Mouse (Mus musculus) olfactory bulb, adult 2 months (tissue): Measurements from ENCODE around the gene Proca1. TPM values are rescaled to one million over a fixed set of nuclear protein-coding genes. Genes with fewer than 3 reads are reported as not detected.

Source experiments
- H3K27ac ChIP-seq: fragments of 200-500 bp; 2 replicates; pipeline ENCODE4 v1.5.1; 2012; ENCODE audit warnings: low read depth, low read length; ENCODE audit not compliant: insufficient read depth
- H3K4me1 ChIP-seq: fragments of 200-500 bp; 2 replicates; pipeline ENCODE4 v1.6.1; 2012; ENCODE audit warnings: low read length; ENCODE audit not compliant: control insufficient read depth, insufficient read depth
- H3K4me3 ChIP-seq: fragments of 200-500 bp; 2 replicates; pipeline ENCODE4 v1.5.1; 2012; ENCODE audit warnings: mild to moderate bottlenecking, low read depth, low read length, moderate library complexity; ENCODE audit not compliant: insufficient read depth
- CTCF ChIP-seq: fragments of 200-500 bp; IDR thresholded peaks from 2 replicates; pipeline ENCODE4 v1.5.1; 2012; ENCODE audit warnings: low read depth, mild to moderate bottlenecking, low read length, moderate library complexity; ENCODE audit not compliant: insufficient read depth
- POLR2A ChIP-seq: fragments of 200-500 bp; IDR thresholded peaks from 2 replicates; pipeline ENCODE4 v1.6.1; 2012; ENCODE audit warnings: mild to moderate bottlenecking, low read depth, low read length, moderate library complexity; ENCODE audit not compliant: insufficient read depth
- WGBS: fragments of 180-500 bp; shearing (Covaris S2); methylation state at CpG from one replicate; pipeline ENCODE4 v1.1.7; 2018; 5-methylcytosine and 5-hydroxymethylcytosine counted together
- polyA plus RNA-seq: library from polyadenylated mRNA; stranded (reverse); fragments of >200 nt; gene quantifications from 2 replicates; pipeline ENCODE4 v1.2.4, GENCODE M21; 2012; ENCODE audit warnings: low replicate concordance; ENCODE audit not compliant: missing spikeins, insufficient read depth, insufficient read length

The Proca1 gene
- polyA plus RNA-seq, 1 experiment, result not detected

DNA sequence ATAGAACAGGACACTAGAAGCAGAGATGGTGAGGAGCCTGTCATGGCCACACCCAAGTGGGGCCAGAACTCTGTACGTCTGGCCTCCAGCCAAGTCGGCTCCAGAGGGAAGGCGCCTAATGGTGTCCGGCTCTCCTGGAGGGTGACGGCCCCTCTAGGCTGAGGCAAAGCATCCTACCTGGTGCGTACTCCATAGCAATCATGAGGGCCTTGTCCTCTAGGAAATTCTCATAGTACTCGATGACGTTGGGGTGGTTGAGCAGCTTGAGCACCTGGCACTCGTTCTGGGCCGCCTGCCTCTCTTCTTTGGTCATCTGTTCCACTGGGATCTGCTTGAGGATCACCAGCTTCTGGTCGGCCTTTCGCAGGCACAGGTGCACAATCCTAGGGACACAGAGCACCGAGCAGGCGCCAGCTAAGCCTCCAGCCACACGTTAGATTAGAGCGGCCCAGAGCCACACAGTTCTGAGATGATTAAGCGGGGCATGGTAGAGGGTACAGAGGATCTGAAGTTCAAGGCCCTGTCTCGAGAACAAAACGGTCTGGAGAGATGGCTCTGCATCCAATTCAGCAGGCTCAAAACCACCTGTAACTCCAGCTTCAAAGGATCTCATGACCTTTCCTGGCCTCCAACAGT lies 20.3 kb upstream of the Proca1 start:
- WGBS, result 89% methylated on average over 19 of the region's 19 CpGs
- TF ChIP-seq CTCF (no peak), POLR2A (no peak)
- H3K4me3 ChIP-seq, result no peak overlapping the region
- H3K4me1 ChIP-seq, result peaks cover 12% of the 10 kb centered on the region
- H3K27ac ChIP-seq, result no peak overlapping the region

- Histone ChIP-seq H3K4me1 (peaks cover 24% of the 10 kb centered on the region), H3K27ac (no peak overlapping the region), H3K4me3 (no peak overlapping the region)
- TF ChIP-seq POLR2A, result no peak
- TF ChIP-seq CTCF, result no peak
- WGBS, result 94% methylated on average over 3 of the region's 3 CpGs
These were observed 18.7 kb upstream of the Proca1 start for GRCm38 (mm10) chr11:78174506-78174905.

DNA sequence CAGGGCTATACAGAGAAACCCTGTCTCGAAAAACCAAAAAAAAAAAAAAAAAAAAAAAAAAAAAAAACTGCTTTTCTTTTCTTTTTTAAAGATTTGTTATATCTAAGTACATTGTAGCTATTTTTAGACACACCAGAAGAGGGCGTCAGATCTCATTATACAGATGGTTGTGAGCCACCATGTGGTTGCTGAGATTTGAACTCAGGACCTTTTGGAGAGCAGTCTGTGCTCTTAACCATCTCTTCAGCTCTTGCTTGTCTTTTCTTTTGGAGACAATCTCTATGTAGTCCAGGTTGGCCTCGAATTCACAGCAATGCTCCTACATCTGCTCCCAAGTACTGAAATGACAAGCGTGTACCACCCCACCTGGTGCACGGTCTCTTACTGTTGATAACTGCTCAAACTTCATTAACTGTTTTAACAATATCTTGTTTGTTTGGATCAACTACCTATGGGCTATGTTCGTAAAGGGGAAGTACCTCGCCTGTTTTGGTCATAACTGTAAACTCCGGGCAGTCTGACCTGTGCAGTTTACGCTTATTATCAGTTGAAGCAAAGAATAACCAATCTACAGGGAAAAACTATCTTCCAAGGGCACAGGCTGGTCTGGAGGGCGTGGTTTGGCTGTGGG lies 17.3 kb upstream of the Proca1 start:
- WGBS, result 6% methylated on average over 10 of the region's 10 CpGs
- no peak overlapping the region for H3K27ac ChIP-seq

GRCm38 (mm10) chr11:78176402-78176862 lies 16.8 kb upstream of the Proca1 start, which contains the start of the genes Nek8 and Tlcd1:
Nek8 (minus strand) TSS chr11:78176675.
Tlcd1 (plus strand) TSS chr11:78176711.
- H3K4me1 ChIP-seq, result peaks cover 24% of the 10 kb centered on the region
- TF ChIP-seq POLR2A, result no peak
- TF ChIP-seq CTCF, result no peak
- WGBS, result under 1% methylated on average over 32 of the region's 32 CpGs
- no peak within 1 kb of the TSS for H3K27ac ChIP-seq
- peak within 1 kb of the TSS; percentile 82 for H3K4me3 ChIP-seq

More for the DNA sequence above, 17.3 kb upstream of the Proca1 start:
- TF ChIP-seq POLR2A, result no peak
- TF ChIP-seq CTCF, result no peak
- Histone ChIP-seq H3K4me3 (peak overlapping the region; percentile 82), H3K4me1 (peaks cover 24% of the 10 kb centered on the region)

GRCm38 (mm10) chr11:78176905-78177331 lies 16.3 kb upstream of the Proca1 start:
- Histone ChIP-seq H3K4me3 (peak overlapping the region; percentile 82), H3K4me1 (peaks cover 24% of the 10 kb centered on the region), H3K27ac (no peak overlapping the region)
- 2% methylated on average over 23 of the region's 23 CpGs for WGBS
- no peak for TF ChIP-seq POLR2A
- no peak for TF ChIP-seq CTCF

DNA sequence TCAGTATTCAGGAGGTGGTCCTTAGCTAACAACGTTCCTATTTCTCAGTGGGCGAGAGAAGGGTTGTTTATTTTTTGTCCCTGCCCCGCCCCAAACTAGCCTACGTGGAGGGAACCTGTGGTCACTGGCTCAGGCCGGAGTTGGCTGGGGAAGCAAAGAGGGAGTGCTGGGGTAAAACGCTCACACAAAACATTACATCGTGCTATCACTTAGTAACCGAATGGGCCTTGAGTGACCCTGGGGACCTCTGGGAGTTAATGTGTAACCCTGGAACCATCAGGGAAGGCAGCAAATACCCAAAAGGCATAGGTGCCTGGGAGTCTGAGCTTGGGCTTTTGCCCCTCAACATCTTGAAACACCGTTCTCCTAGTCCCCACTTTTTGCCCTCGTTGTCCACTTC lies 15.8 kb upstream of the Proca1 start:
- Histone ChIP-seq H3K27ac (no peak overlapping the region), H3K4me3 (peak overlapping the region; percentile 6; the same call in 1 of the 2 replicates), H3K4me1 (peaks cover 24% of the 10 kb centered on the region)
- 4% methylated on average over 10 of the region's 10 CpGs for WGBS
- no peak for TF ChIP-seq POLR2A
- no peak for TF ChIP-seq CTCF

DNA sequence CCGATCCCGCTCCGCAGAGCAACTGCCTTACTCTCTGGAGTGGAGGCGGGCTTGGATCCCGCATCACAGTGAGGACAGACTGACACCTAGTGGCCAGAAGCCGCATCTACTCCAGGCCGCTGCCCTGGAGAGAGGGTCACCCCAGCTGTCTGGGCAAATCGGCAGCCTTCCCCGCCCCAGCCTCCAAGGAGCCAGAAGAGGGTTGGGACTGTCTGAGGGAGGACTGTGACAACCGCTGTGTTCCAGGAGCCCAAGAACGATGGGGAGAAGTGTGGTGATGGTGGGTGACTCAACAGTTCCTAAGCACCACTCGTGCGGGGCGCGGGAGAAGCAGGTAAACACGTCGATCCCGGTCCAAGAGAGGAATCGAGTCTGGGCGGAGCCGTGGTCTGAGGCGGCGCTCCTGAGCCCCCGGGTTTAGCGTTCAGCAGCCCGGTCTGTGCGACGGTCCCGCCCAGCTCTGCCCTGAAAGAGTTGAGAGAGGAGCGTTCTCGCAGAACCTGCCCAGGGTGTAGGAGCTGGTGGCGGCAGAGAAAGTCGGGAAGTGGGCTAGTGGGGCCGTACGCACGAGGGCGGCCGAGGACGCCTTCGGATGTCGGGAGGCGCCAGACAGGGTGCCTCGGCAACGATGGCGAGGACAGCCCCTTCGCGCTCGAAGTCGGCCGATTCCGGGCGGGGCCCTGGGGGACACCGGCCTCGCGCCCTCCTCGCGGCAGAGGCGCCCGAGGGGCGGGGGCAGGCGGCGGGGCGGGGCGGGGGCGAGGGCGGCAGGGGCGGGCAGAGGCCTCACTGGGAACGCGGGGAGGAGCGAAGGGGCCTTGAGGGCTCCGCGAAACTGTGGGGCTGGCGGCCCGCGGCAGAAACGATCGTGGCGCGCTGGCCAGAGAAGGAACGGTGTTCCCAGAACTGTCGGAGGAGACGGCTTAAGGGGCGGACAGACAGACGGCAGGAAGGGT lies 15.0 kb upstream of the Proca1 start:
- Histone ChIP-seq H3K4me1 (peaks cover 24% of the 10 kb centered on the region), H3K4me3 (peak overlapping the region; percentile 58), H3K27ac (peak overlapping the region; percentile 50; the same call in 1 of the 2 replicates)
- TF ChIP-seq CTCF (peak; percentile 92), POLR2A (no peak)
- 1% methylated on average over 68 of the region's 84 CpGs for WGBS

- Histone ChIP-seq H3K27ac (peak overlapping the region; percentile 50; the same call in 1 of the 2 replicates), H3K4me1 (peaks cover 24% of the 10 kb centered on the region), H3K4me3 (peak overlapping the region; percentile 58)
- WGBS, result 15% methylated on average over 29 of the region's 29 CpGs
- TF ChIP-seq POLR2A (no peak), CTCF (no peak)
These were observed 14.2 kb upstream of the Proca1 start for GRCm38 (mm10) chr11:78178859-78179437.
